Mouse (Mus musculus): Measurements from ENCODE around the gene Piwil1. TPM values are rescaled to one million over a fixed set of nuclear protein-coding genes. Genes with fewer than 3 reads are reported as not detected.
A peak's percentile ranks its signal among the peaks of the same experiment; 100 is the strongest.

The Piwil1 gene
- polyA plus RNA-seq, 1 experiment from 2014 or later: 0.30 TPM

DNA sequence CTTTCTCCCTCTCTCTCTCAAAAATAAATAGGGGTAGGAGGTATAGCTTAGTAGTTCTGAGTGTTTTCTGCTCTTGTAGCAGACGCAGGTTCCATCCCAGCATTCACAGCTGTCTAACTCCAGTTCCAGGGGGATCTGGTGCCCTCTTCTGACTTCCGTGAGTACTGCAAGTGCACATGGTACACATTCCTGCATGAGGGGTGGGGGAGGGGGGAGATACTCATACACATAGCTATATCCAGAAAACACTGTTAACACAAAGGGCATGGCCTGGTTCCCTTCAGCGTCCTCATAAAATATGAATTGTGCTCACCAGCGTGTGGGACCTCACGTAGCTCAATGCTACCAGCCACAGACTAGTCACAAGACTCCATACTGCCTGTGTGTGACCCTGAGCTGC, 27.0 kb downstream of the Piwil1 start:
- H3K4me2 ChIP-seq (ENCODE audit: low read length): no peak overlapping the region
- H3K4me3 ChIP-seq (replicated peaks; ENCODE audit: low read length): no peak overlapping the region
- no peaks in the 10 kb centered on the region for H3K27me3 ChIP-seq (replicated peaks; ENCODE audit: control insufficient read depth, insufficient read depth, low read length)
- no peak for ATAC-seq
- no peaks in the 10 kb centered on the region for H3K4me1 ChIP-seq (replicated peaks; ENCODE audit: control insufficient read depth, insufficient read depth, low read length)
- H3K9ac ChIP-seq (replicated peaks; ENCODE audit: low read depth, low read length): no peak overlapping the region
- 76% methylated on average over 5 of the region's 5 CpGs for WGBS
- no peaks in the 10 kb centered on the region for H3K9me3 ChIP-seq (ENCODE audit: control insufficient read depth, low read length)
- no peaks in the 10 kb centered on the region for H3K36me3 ChIP-seq (ENCODE audit: control insufficient read depth, insufficient read depth)
- H3K27ac ChIP-seq (ENCODE audit: low read length): no peak overlapping the region

DNA sequence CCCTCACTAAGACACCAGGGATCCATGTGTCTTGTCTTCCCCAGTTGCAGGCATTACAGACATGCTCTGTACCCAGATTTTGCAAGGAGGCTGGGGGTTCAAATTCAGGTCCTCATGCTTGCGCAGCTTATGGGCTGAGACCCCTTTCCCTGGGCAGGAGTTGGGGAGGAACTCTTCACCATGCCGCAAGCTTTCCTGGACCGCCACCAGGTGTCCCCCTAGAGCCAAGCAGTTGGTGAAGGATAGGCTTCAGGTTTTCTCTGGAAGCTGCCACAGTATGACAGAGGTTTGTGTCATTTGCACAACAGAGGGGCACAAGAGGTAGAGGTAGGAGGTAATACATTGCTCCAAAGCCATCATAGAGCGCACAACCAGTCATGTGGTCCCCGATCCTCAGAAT, 28.3 kb downstream of the Piwil1 start:
- Histone ChIP-seq H3K4me2 (ENCODE audit: low read length) (no peak overlapping the region), H3K4me1 (replicated peaks; ENCODE audit: control insufficient read depth, insufficient read depth, low read length) (no peaks in the 10 kb centered on the region), H3K27me3 (replicated peaks; ENCODE audit: control insufficient read depth, insufficient read depth, low read length) (no peaks in the 10 kb centered on the region), H3K9ac (replicated peaks; ENCODE audit: low read depth, low read length) (no peak overlapping the region), H3K4me3 (replicated peaks; ENCODE audit: low read length) (no peak overlapping the region), H3K9me3 (ENCODE audit: control insufficient read depth, low read length) (no peaks in the 10 kb centered on the region), H3K27ac (ENCODE audit: low read length) (no peak overlapping the region), H3K36me3 (ENCODE audit: control insufficient read depth, insufficient read depth) (no peaks in the 10 kb centered on the region)
- no peak for ATAC-seq
- WGBS: 37% methylated on average over 5 of the region's 5 CpGs

DNA sequence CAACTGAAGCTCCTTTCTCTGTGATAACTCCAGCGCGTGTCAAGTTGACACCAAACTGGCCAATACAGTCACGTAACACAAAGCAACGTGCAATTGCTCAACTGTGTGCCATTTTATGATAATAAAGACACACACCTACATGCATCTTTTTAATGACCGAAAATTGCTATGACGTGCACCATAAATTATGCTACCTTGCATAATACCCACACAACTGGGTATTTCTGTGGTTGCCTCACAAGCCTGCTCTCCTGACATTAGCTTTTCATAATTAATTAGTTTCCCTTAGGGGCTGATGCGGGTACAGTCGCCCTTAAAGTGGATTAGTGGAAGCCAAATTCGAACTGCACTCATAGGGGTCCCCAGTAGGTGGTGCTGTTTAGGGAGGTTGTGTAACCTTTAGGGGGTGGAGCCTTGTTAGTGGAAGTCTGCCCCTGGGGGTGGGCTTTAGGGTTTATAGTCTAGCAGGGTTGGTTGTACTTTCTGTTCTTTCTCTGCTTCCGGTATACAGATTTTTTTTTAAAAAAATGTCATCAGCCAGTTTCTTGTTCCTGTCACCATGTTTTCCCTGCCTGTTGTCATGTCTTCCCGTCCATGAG, 30.2 kb downstream of the Piwil1 start:
- no peak for ATAC-seq
- Histone ChIP-seq H3K27ac (ENCODE audit: low read length) (no peak overlapping the region), H3K9ac (replicated peaks; ENCODE audit: low read depth, low read length) (no peak overlapping the region), H3K4me2 (ENCODE audit: low read length) (no peak overlapping the region), H3K4me3 (replicated peaks; ENCODE audit: low read length) (no peak overlapping the region), H3K9me3 (ENCODE audit: control insufficient read depth, low read length) (no peaks in the 10 kb centered on the region), H3K4me1 (replicated peaks; ENCODE audit: control insufficient read depth, insufficient read depth, low read length) (no peaks in the 10 kb centered on the region), H3K36me3 (ENCODE audit: control insufficient read depth, insufficient read depth) (no peaks in the 10 kb centered on the region), H3K27me3 (replicated peaks; ENCODE audit: control insufficient read depth, insufficient read depth, low read length) (no peaks in the 10 kb centered on the region)
- WGBS: 71% methylated on average over 11 of the region's 11 CpGs

DNA sequence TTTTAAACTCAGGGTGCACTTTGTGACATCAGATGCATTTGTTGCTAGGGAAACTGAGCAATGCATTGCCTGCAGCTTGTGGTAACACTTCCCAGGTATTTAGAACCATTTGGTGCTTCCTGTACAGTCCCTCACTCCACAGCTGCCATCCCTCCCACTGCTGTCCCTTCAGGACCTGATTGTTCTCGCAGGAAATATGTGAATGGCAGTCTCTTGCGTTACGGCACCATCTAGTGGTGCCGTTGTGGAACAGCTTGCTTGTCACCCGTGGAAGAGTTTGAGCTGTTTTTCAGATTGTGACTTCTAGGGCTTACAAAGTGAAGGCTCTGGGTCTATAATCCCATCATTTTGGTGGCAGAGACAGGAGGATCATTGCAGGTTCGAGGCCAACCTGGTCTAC, 31.6 kb downstream of the Piwil1 start:
- H3K36me3 ChIP-seq (ENCODE audit: control insufficient read depth, insufficient read depth): no peaks in the 10 kb centered on the region
- ATAC-seq: peak; percentile 50; the same call in 1 of the 2 replicates
- peaks cover 1% of the 10 kb centered on the region; the same call in 1 of the 2 replicates for H3K4me1 ChIP-seq (replicated peaks; ENCODE audit: control insufficient read depth, insufficient read depth, low read length)
- H3K9ac ChIP-seq (replicated peaks; ENCODE audit: low read depth, low read length): no peak overlapping the region
- no peaks in the 10 kb centered on the region for H3K9me3 ChIP-seq (ENCODE audit: control insufficient read depth, low read length)
- no peaks in the 10 kb centered on the region for H3K27me3 ChIP-seq (replicated peaks; ENCODE audit: control insufficient read depth, insufficient read depth, low read length)
- no peak overlapping the region for H3K27ac ChIP-seq (ENCODE audit: low read length)
- WGBS: 6% methylated on average over 6 of the region's 6 CpGs
- no peak overlapping the region for H3K4me2 ChIP-seq (ENCODE audit: low read length)
- H3K4me3 ChIP-seq (replicated peaks; ENCODE audit: low read length): no peak overlapping the region

DNA sequence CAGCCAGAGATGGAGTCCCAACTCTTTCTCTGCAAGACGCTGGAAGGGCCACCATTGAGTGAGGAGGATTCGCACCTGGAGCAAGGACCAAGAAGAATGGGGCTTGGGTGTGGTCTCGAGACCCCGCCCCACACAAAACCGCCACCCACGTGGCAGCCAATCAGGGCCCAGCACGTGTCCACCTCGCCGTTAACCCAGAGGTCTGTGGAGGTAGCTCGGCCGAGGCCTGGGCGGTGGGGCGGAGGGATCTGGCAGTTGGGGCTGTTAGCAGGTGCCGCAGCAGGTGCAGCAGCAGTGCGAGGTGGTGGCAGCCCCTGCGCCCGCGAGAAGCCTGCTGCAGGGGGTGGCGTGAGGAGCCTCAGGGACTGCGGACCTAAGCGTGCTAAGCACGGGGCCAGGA, 33.6 kb downstream of the Piwil1 start:
- no peaks in the 10 kb centered on the region for H3K27me3 ChIP-seq (replicated peaks; ENCODE audit: control insufficient read depth, insufficient read depth, low read length)
- no peak overlapping the region for H3K27ac ChIP-seq (ENCODE audit: low read length)
- H3K9ac ChIP-seq (replicated peaks; ENCODE audit: low read depth, low read length): no peak overlapping the region
- no peak overlapping the region for H3K4me2 ChIP-seq (ENCODE audit: low read length)
- WGBS: 80% methylated on average over 22 of the region's 22 CpGs
- ATAC-seq: no peak
- no peak overlapping the region for H3K4me3 ChIP-seq (replicated peaks; ENCODE audit: low read length)
- H3K36me3 ChIP-seq (ENCODE audit: control insufficient read depth, insufficient read depth): no peaks in the 10 kb centered on the region
- no peaks in the 10 kb centered on the region for H3K9me3 ChIP-seq (ENCODE audit: control insufficient read depth, low read length)
- peaks cover 7% of the 10 kb centered on the region; the same call in 1 of the 2 replicates for H3K4me1 ChIP-seq (replicated peaks; ENCODE audit: control insufficient read depth, insufficient read depth, low read length)

DNA sequence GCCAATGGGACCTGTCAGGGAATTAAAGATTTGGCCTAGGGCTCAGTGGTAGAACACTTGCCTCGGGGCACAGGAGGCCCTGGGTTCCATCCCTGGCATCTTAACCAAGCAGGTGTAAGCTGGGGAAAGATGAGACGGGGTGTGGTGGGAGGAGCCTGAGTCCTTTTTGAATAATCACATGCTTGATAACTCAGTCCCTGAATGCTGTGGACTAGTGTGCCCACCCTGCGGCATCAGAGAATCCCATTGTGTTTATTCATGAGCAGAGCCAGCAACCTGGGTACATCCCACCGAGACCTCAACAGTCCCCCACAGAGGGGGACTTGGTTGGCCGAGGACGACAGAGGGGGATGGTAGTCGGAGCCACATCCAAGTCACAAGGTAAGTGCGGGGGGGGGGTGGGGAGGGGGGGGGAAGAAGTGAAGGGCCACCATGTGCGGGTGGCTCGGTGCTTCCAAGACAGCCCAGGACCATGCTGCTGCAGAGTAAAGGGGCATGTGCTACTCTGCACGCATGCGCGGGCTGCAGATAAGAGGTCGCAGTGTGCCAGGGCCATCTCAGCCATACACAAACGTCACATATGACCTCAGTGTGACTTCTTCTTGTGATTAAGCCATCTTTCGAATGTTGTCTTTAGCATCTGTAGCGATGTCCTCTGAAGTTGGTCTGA, 37.0 kb downstream of the Piwil1 start:
- H3K27ac ChIP-seq (ENCODE audit: low read length): no peak overlapping the region
- no peaks in the 10 kb centered on the region for H3K9me3 ChIP-seq (ENCODE audit: control insufficient read depth, low read length)
- peaks cover 7% of the 10 kb centered on the region; the same call in 1 of the 2 replicates for H3K4me1 ChIP-seq (replicated peaks; ENCODE audit: control insufficient read depth, insufficient read depth, low read length)
- H3K4me2 ChIP-seq (ENCODE audit: low read length): peak overlapping the region; percentile 19
- no peaks in the 10 kb centered on the region for H3K27me3 ChIP-seq (replicated peaks; ENCODE audit: control insufficient read depth, insufficient read depth, low read length)
- 20% methylated on average over 16 of the region's 17 CpGs for WGBS
- H3K4me3 ChIP-seq (replicated peaks; ENCODE audit: low read length): no peak overlapping the region
- H3K36me3 ChIP-seq (ENCODE audit: control insufficient read depth, insufficient read depth): no peaks in the 10 kb centered on the region
- no peak overlapping the region for H3K9ac ChIP-seq (replicated peaks; ENCODE audit: low read depth, low read length)
- ATAC-seq: peak; percentile 52; the same call in 1 of the 2 replicates

DNA sequence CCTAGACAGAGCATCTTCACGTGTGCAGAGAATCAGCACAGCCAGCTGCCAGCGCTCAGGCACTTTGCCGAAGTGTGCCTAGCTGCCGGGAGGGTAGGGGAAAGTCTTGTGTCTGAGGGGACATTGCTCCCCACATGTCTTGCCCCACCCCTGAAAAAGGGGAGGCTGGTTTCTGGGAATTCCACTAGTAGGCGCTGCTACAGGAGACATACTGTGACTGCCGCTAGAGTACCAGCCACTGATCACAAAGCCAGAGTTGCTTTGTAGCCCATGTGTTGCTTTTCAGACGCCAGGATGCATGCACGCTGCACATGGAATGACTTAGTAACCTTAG, 37.5 kb downstream of the Piwil1 start:
- Histone ChIP-seq H3K4me2 (ENCODE audit: low read length) (peak overlapping the region; percentile 19), H3K4me1 (replicated peaks; ENCODE audit: control insufficient read depth, insufficient read depth, low read length) (peaks cover 7% of the 10 kb centered on the region; the same call in 1 of the 2 replicates), H3K36me3 (ENCODE audit: control insufficient read depth, insufficient read depth) (no peaks in the 10 kb centered on the region), H3K4me3 (replicated peaks; ENCODE audit: low read length) (no peak overlapping the region), H3K9me3 (ENCODE audit: control insufficient read depth, low read length) (no peaks in the 10 kb centered on the region), H3K9ac (replicated peaks; ENCODE audit: low read depth, low read length) (no peak overlapping the region), H3K27me3 (replicated peaks; ENCODE audit: control insufficient read depth, insufficient read depth, low read length) (no peaks in the 10 kb centered on the region), H3K27ac (ENCODE audit: low read length) (no peak overlapping the region)
- ATAC-seq: peak; percentile 28; the same call in 1 of the 2 replicates
- WGBS: 19% methylated on average over 8 of the region's 8 CpGs

DNA sequence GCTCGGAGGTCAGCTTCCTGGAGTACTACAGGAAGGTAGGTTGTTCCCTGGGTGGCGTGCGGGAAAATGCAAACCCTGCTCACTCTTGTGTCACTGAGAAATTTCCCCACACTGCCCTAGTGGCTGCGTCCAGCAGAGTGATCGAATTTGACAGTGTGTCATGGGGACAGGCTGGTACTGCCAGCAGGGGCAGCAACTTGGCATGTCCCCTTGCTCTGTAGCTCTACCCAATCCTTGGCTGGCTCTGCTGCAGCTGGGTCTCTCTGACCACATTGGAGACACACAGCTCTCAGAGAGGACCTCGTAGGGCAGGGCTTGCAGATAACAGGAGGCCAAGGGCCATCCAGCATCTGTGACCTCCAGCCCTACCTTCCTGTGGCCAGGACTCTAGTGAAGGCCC, 42.0 kb downstream of the Piwil1 start:
- peaks cover 2% of the 10 kb centered on the region; the same call in 1 of the 2 replicates for H3K4me1 ChIP-seq (replicated peaks; ENCODE audit: control insufficient read depth, insufficient read depth, low read length)
- H3K27ac ChIP-seq (ENCODE audit: low read length): no peak overlapping the region
- no peak overlapping the region for H3K9ac ChIP-seq (replicated peaks; ENCODE audit: low read depth, low read length)
- WGBS: 91% methylated on average over 6 of the region's 6 CpGs
- H3K36me3 ChIP-seq (ENCODE audit: control insufficient read depth, insufficient read depth): no peaks in the 10 kb centered on the region
- no peak overlapping the region for H3K4me3 ChIP-seq (replicated peaks; ENCODE audit: low read length)
- ATAC-seq: no peak
- no peak overlapping the region for H3K4me2 ChIP-seq (ENCODE audit: low read length)
- no peaks in the 10 kb centered on the region for H3K9me3 ChIP-seq (ENCODE audit: control insufficient read depth, low read length)
- no peaks in the 10 kb centered on the region for H3K27me3 ChIP-seq (replicated peaks; ENCODE audit: control insufficient read depth, insufficient read depth, low read length)

DNA sequence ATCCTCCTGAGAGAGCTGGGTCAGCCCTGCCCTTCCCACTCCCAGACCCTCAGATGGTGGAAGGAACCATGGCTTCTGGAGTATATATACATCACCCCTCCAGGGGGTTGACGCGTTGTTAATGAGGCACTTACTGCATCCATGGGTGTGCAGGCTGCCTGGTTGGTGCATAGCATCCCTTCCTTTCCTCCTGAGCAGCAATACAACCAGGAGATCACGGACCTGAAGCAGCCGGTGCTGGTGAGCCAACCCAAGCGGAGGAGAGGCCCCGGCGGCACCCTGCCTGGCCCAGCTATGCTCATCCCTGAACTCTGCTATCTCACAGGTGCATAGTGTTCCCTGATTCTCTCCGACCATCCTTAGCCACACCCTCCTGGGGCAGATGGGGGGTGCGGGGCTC, 42.9 kb downstream of the Piwil1 start:
- H3K4me1 ChIP-seq (replicated peaks; ENCODE audit: control insufficient read depth, insufficient read depth, low read length): no peaks in the 10 kb centered on the region
- H3K9me3 ChIP-seq (ENCODE audit: control insufficient read depth, low read length): no peaks in the 10 kb centered on the region
- H3K4me3 ChIP-seq (replicated peaks; ENCODE audit: low read length): no peak overlapping the region
- no peak overlapping the region for H3K4me2 ChIP-seq (ENCODE audit: low read length)
- H3K27me3 ChIP-seq (replicated peaks; ENCODE audit: control insufficient read depth, insufficient read depth, low read length): no peaks in the 10 kb centered on the region
- H3K27ac ChIP-seq (ENCODE audit: low read length): no peak overlapping the region
- H3K36me3 ChIP-seq (ENCODE audit: control insufficient read depth, insufficient read depth): no peaks in the 10 kb centered on the region
- no peak for ATAC-seq
- 83% methylated on average over 9 of the region's 9 CpGs for WGBS
- no peak overlapping the region for H3K9ac ChIP-seq (replicated peaks; ENCODE audit: low read depth, low read length)
